Mouse (Mus musculus): Measurements from ENCODE around the gene Pdk1.

Pdk1 gene

GRCm38 (mm10) chr2:71872801-71873443 lies at the start of gene Pdk1:
Gene Pdk1, plus strand, starts transcription at chr2:71873224.
- peak; percentile 98 for DNase-seq

GRCm38 (mm10) chr2:71824146-71824545 lies 48.9 kb upstream of the Pdk1 start:
- no peak for DNase-seq

GRCm38 (mm10) chr2:71827711-71828110 lies 45.3 kb upstream of the Pdk1 start:
- DNase-seq: no peak

- no peak for DNase-seq
Observed at GRCm38 (mm10) chr2:71828928-71829327, 44.1 kb upstream of the Pdk1 start.

- DNase-seq: no peak
Observed at GRCm38 (mm10) chr2:71833626-71834025, 39.4 kb upstream of the Pdk1 start.

GRCm38 (mm10) chr2:71834371-71834770 lies 38.7 kb upstream of the Pdk1 start:
- DNase-seq: no peak

GRCm38 (mm10) chr2:71835556-71835955 lies 37.5 kb upstream of the Pdk1 start:
- no peak for DNase-seq

GRCm38 (mm10) chr2:71836232-71836631 lies 36.8 kb upstream of the Pdk1 start:
- no peak for DNase-seq

GRCm38 (mm10) chr2:71837261-71837660 lies 35.8 kb upstream of the Pdk1 start:
- no peak for DNase-seq

GRCm38 (mm10) chr2:71837791-71838190 lies 35.2 kb upstream of the Pdk1 start:
- DNase-seq: peak; percentile 70 to 85

- no peak for DNase-seq
Observed at GRCm38 (mm10) chr2:71843316-71843715, 29.7 kb upstream of the Pdk1 start.

GRCm38 (mm10) chr2:71844906-71845305 lies 28.1 kb upstream of the Pdk1 start:
- DNase-seq: no peak

GRCm38 (mm10) chr2:71852161-71852560 lies 20.9 kb upstream of the Pdk1 start:
- DNase-seq: peak; percentile 72 to 77

GRCm38 (mm10) chr2:71855076-71855475 lies 17.9 kb upstream of the Pdk1 start:
- no peak for DNase-seq

GRCm38 (mm10) chr2:71863531-71864173 lies 9.4 kb upstream of the Pdk1 start:
- DNase-seq: no peak

- no peak for DNase-seq
Observed at GRCm38 (mm10) chr2:71865022-71865421, 8.0 kb upstream of the Pdk1 start.

- DNase-seq: no peak
Observed at GRCm38 (mm10) chr2:71865935-71866334, 7.1 kb upstream of the Pdk1 start.

- DNase-seq: no peak
Observed at GRCm38 (mm10) chr2:71866565-71866964, 6.5 kb upstream of the Pdk1 start.

- DNase-seq: no peak
Observed at GRCm38 (mm10) chr2:71867019-71867418, 6.0 kb upstream of the Pdk1 start.

- DNase-seq: no peak
Observed at GRCm38 (mm10) chr2:71867480-71867879, 5.5 kb upstream of the Pdk1 start.

GRCm38 (mm10) chr2:71868256-71868655 lies 4.8 kb upstream of the Pdk1 start:
- no peak for DNase-seq

GRCm38 (mm10) chr2:71872141-71872540 lies 883 bp upstream of the Pdk1 start:
- DNase-seq: no peak

GRCm38 (mm10) chr2:71873474-71874322 lies 674 bp downstream of the Pdk1 start:
- DNase-seq: peak; percentile 50 to 57

GRCm38 (mm10) chr2:71874422-71874821 lies 1.4 kb downstream of the Pdk1 start:
- DNase-seq: no peak
